Mouse (Mus musculus) G1E (cell line): ENCODE measurements at regions not wholly inside any gene's neighbourhood (a gene's known extent, or its start where the extent isn't known, plus 50 kb on each side); places are given as distances from the start of the nearest gene placed in this dataset.

Experiments
- ATAC-seq: 2 replicates; pipeline ENCODE4 v1.8.0; 2016; ENCODE audit warnings: mild to moderate bottlenecking; ENCODE audit not compliant: insufficient number of reproducible peaks, poor library complexity, low FRiP score, severe bottlenecking; ENCODE audit errors: extremely low read depth
- DNase-seq: peaks from one replicate; pipeline ENCODE4 v3.0.0; 2012; ENCODE audit warnings: low spot score
- H3K27me3 ChIP-seq: 2 replicates; pipeline ENCODE4 v1.6.1; 2012; ENCODE audit warnings: mild to moderate bottlenecking, low read length, inconsistent platforms; ENCODE audit not compliant: insufficient read depth
- H3K36me3 ChIP-seq: replicated peaks from 2 replicates; pipeline ENCODE3; 2012; ENCODE audit warnings: mild to moderate bottlenecking, inconsistent platforms
- H3K4me1 ChIP-seq: 2 replicates; pipeline ENCODE4 v1.6.1; 2012; ENCODE audit warnings: low read depth, low read length, inconsistent platforms, mixed read lengths; ENCODE audit not compliant: insufficient read depth
- H3K4me3 ChIP-seq: 2 replicates; pipeline ENCODE4 v1.5.1; 2012; ENCODE audit warnings: low read depth, mild to moderate bottlenecking, inconsistent platforms, low read length, moderate library complexity, mixed read lengths
- H3K9me3 ChIP-seq: replicated peaks from 2 replicates; pipeline ENCODE4 v1.6.1; 2012; ENCODE audit warnings: inconsistent platforms
- CTCF ChIP-seq: IDR thresholded peaks from 2 replicates; pipeline ENCODE4 v1.5.1; 2012; ENCODE audit warnings: low read depth, low read length, inconsistent platforms, mixed read lengths
- GATA1 ChIP-seq: IDR thresholded peaks from 2 replicates; pipeline ENCODE4 v1.6.1; 2012; ENCODE audit warnings: borderline replicate concordance, low read length, inconsistent platforms, mixed read lengths
- GATA2 ChIP-seq: IDR thresholded peaks from 2 replicates; pipeline ENCODE4 v1.6.1; 2012; ENCODE audit warnings: low read depth, low read length, inconsistent platforms, borderline replicate concordance
- POLR2AphosphoS5 ChIP-seq: IDR thresholded peaks from 2 replicates; pipeline ENCODE4 v1.6.1; 2012; ENCODE audit warnings: low read depth, low read length, inconsistent platforms; ENCODE audit not compliant: insufficient replicate concordance
- TAL1 ChIP-seq: conservative IDR thresholded peaks from 2 replicates; pipeline ENCODE4 v1.6.1; 2012; ENCODE audit warnings: low read depth, low read length, inconsistent platforms, mixed read lengths

DNA sequence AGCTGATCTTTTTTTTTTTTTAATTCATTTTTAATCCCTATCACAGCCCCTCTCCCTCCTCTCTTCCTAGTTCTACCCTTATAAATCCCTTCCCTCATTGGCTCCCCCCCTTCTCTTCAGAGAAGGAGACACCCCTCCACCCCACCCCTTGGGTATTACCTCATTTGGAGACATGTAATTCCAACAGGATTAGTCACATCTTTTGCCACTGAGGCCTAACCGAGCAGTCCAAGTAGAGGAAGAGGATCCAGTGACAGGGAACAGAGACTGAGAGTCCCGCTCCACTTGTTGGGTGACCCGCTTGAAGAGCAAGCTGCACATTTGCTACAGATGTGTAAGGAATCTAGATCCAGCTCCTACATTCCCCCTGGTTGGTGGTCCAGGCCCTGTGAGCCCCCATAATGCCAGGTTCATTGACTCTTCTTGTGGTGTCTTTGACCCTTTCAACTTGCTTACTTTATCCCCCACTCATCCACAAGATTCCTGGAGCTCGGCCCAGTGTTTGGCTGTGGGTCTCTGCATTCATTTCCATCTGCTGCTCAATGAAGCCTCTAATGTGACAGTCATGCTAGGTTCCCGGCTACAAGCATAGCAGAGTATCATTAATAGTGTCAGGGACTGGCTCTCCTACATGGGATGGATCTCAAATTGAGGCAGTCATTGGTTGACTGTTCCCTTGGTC lies 506.6 kb upstream of the Gm10306 start:
- no peaks in the 10 kb centered on the region for H3K36me3 ChIP-seq
- no peaks in the 10 kb centered on the region for H3K4me1 ChIP-seq
- H3K4me3 ChIP-seq: no peak overlapping the region
- H3K27me3 ChIP-seq: no peaks in the 10 kb centered on the region
- no peak for ATAC-seq
- DNase-seq: no peak
- H3K9me3 ChIP-seq: no peaks in the 10 kb centered on the region
- no peak for TF ChIP-seq CTCF
- no peak for TF ChIP-seq TAL1
- TF ChIP-seq GATA2: no peak
- no peak for TF ChIP-seq GATA1
- TF ChIP-seq POLR2AphosphoS5: no peak

DNA sequence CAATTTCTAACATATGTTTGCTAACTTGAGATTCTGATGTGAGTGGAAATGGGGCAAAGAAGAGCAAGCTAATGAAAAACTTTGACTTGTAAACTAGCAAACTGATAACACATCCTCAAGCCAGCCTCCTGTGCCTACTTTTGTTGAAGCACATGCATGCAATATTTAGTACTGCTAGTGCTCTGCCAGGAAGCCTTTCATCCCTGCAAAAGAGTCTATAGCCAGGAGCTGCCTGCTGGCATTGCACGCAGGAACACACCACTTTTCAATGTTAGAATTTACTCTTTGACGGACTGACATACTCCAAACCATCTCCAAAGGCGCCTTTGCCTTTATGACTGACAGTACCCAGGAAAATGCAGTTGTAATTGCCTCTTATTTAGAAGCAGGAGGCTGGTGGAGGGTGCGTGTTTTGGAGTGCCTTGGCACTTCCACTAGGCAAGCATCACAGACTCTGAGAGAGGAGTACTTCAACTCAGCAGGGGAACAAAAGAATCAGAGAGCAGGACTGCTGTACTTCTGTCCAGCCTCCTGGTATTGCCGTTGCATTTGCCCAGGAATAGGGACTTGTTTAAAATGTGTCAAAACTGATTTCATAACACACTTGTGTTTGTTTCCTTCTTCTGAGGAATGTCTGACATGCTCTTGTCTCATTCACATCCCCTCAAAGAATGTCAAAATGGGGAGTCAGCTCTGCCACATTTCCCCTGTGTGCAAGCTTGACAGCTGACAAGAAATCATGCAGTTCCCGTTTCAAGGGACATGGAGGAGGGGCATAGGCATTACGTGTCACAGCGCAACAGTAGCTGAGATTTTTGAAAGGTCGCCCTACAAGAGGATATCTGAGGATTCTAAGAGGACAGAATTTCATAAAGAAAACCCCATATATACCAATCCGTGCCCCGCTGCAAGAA lies 503.8 kb upstream of the Gm10306 start:
- Histone ChIP-seq H3K27me3 (no peaks in the 10 kb centered on the region), H3K4me1 (no peaks in the 10 kb centered on the region), H3K36me3 (no peaks in the 10 kb centered on the region), H3K9me3 (no peaks in the 10 kb centered on the region), H3K4me3 (no peak overlapping the region)
- ATAC-seq (no peak), DNase-seq (no peak)
- no peak for TF ChIP-seq CTCF
- no peak for TF ChIP-seq GATA1
- no peak for TF ChIP-seq POLR2AphosphoS5

DNA sequence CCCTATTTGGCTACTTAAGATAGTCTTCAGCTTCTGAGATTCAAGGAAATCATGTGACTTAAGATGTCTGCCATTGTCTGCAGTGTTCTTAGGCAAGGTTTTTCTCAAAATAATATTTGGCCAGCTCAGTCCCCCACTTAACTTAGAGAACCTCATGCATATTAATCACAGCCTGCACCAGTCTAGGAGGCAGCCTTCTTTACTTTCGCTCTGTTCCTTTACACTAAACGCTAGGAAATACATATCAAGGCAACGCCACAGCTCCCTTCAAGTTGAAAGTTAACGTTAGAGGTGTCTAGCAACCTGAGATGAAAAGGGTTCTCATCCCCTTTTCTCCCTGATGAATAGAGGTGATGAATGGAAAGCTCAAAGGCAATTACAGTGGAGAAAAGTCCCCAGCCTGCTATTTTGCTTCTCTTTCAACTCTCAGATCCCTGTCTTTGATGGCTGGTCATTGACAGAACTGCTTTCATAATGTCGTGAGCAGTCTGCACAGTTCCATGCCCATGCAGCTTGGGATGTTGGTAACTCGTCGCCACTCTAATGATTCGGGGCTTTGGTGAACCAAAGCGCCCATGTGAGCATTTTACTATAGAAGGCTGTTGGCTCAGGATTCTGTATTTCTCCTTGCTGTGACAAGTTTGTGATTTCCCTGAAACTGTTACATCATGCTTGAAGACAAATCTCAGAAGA lies 483.0 kb upstream of the Gm10306 start:
- Histone ChIP-seq H3K9me3 (no peaks in the 10 kb centered on the region), H3K36me3 (no peaks in the 10 kb centered on the region), H3K27me3 (no peaks in the 10 kb centered on the region), H3K4me1 (no peaks in the 10 kb centered on the region), H3K4me3 (no peak overlapping the region)
- TF ChIP-seq POLR2AphosphoS5 (no peak), CTCF (no peak), GATA2 (no peak), GATA1 (no peak), TAL1 (no peak)
- DNase-seq: no peak
- no peak for ATAC-seq

DNA sequence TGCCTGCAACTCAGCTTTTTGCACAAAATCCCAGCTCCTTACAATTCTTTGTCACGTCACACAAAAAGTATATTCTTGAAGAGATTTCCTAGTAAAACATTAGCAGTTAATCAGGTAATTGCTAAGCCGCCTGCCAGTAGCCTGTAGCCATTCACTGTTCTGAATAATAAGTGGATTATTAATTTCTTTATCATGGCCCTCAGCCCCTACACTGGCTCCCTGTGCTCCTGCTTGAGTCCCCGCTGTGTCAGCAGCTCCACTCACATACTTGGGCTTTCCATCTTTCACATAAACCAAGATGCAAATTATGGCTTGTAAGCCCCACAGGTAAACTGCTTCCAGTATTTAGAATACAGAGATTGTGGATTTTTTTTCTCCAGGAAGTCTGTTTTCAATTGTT lies 473.5 kb upstream of the Gm10306 start:
- Histone ChIP-seq H3K4me1 (no peaks in the 10 kb centered on the region), H3K36me3 (no peaks in the 10 kb centered on the region), H3K4me3 (no peak overlapping the region), H3K27me3 (no peaks in the 10 kb centered on the region), H3K9me3 (no peaks in the 10 kb centered on the region)
- ATAC-seq (no peak), DNase-seq (no peak)
- TF ChIP-seq GATA1 (no peak), GATA2 (no peak), TAL1 (no peak), CTCF (no peak), POLR2AphosphoS5 (no peak)

DNA sequence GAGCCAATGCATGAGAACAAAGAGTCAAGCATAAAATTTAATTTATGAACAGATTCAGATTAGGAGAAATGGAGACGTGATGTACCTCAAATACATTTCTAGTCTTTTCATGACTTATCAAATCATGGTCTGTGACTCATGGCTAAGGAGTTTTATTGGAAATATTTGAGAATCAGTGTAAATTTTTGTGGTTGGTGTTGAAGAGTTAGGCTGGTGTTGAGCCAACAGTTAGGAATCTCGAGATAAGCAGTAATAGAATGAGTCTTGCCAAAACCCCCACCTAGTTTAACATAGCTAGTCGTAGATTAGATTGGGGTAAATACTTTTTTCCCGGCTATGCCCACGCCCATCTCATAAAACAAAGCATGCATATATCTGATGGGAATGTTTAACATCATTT lies 462.0 kb upstream of the Gm10306 start:
- Histone ChIP-seq H3K4me1 (no peaks in the 10 kb centered on the region), H3K4me3 (no peak overlapping the region), H3K9me3 (no peaks in the 10 kb centered on the region), H3K27me3 (no peaks in the 10 kb centered on the region), H3K36me3 (no peaks in the 10 kb centered on the region)
- no peak for DNase-seq
- ATAC-seq: no peak
- TF ChIP-seq CTCF (no peak), GATA2 (no peak), POLR2AphosphoS5 (no peak), GATA1 (no peak), TAL1 (no peak)

DNA sequence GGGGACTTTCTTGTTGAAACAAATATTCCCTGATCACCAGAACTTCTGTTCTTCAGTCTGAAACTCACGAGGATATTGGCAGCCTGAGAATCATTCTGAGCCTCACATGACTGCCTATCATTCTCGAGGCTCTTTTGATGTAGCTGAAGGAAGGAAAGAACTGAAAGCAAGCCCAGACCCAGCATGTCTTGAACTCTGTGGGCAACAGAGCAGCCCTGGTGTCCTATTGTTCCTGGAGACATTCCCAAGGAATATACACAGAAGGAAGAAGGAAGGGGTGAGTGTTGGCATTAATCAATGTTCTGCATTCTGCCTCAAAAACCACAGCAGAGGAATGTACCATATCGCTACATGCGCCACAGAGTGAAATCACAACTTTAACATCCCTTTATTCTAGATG lies 449.4 kb upstream of the Gm10306 start:
- no peak for DNase-seq
- TF ChIP-seq CTCF (no peak), POLR2AphosphoS5 (no peak), GATA1 (no peak), GATA2 (no peak), TAL1 (no peak)
- Histone ChIP-seq H3K27me3 (no peaks in the 10 kb centered on the region), H3K9me3 (no peaks in the 10 kb centered on the region), H3K4me3 (no peak overlapping the region), H3K4me1 (no peaks in the 10 kb centered on the region), H3K36me3 (no peaks in the 10 kb centered on the region)
- ATAC-seq: no peak
